Mouse (Mus musculus) kidney, adult 18-20 months (tissue): ENCODE results near the gene Sco1.

Experiments
- DNase-seq: peaks from one replicate; pipeline ENCODE4 v3.0.0; 2021

Gene Sco1

DNA sequence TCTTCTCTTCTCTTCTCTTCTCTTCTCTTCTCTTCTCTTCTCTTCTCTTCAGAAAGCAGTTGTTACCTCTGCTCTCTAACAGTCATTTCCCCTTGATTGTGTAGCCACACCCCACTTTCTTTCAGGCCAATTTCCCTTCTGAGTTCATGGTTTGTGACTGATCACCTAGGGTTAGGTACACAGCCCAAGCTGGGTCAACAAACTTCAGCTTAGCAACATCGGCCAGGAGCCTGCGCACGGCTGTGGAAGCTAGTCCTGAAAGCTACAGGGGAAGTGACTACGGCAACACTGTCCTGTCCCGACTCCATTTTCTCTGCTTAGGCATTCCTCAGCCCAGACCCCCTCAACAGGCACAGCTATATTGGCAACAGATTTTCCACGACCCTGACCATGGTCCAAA, 7.5 kb upstream of the Sco1 start:
- no peak for DNase-seq

DNA sequence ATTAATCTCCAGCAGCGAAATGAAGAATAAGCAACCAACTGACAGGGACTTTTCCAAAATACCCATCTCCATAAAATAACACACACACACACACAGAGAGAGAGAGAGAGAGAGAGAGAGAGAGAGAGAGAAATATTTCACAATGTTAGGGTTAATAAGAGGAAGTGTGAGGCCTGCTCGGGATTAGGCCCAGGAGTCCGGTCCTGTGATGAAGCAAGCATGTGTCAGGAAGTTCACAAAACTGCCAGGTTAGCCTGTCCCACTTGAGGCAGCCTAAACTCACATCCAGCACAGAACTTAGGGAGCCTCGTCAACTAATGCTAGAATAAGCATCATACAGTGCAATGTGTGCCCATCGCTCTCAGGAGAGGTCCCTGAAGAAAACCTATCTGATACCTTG, 5.3 kb upstream of the Sco1 start:
- no peak for DNase-seq

- DNase-seq, result no peak
Observed at GRCm38 (mm10) chr11:67048496-67048895, 4.0 kb upstream of the Sco1 start.

GRCm38 (mm10) chr11:67049256-67049655, 3.2 kb upstream of the Sco1 start:
- no peak for DNase-seq

DNA sequence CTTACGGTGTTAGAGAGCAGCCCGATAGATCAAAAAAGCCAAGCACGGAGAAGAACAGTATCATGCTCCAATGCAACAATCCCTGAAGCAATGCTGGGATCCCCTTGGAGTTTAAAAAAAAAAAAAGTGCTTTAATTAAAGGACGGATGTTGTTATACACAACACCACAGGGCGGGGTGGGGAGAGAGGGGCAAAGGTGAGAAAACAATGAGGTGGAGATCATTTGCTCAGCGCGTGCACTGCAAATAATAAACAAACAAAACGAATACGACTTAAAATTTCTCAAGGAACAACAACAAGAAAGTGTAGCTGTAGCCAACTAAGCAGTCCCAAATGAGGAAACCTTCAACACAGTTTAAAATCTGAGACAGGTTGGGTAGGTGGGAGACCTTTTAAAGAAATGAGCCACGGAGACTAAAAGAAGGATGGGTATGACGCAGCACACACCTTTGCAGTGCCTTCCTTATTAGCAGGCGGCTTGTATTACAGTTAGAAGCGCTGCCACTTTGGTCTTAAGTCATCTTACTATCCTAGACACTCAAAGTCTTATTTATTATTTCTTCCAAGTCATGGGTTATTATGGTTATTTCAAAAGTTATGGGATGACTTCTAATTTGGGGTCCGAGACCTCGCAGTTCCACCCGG, 672 bp upstream of the Sco1 start:
- DNase-seq, result peak; percentile 12

DNA sequence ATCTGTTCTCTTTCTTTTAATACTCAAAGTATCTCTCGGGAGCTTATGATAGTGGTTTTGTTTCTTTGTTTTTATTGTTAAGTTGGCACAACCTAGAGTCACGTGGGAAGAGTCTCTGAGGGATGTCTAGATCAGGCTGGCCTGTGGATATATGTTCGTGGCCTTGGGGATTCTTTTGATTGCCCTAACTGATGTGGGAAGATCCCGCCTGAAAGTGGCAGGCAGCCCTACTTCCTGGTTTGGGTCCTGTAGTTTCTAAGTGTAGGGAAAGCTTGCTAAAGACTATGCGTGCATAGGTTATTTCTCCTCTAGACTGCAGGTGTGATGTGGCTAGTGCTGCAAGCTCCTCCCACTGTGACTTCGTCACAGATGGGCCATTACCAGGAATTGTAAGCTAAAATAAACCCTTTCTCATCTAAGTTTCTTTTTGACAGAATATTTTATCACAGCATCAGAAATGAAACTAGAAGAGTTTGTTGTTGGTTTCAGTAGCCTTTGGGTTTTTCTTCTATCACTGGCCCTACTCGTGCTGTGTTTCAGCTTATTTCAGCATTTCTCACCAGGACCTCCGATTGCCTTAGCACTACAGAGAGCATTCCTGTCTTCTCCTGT, 2.4 kb downstream of the Sco1 start:
- DNase-seq, result no peak

DNA sequence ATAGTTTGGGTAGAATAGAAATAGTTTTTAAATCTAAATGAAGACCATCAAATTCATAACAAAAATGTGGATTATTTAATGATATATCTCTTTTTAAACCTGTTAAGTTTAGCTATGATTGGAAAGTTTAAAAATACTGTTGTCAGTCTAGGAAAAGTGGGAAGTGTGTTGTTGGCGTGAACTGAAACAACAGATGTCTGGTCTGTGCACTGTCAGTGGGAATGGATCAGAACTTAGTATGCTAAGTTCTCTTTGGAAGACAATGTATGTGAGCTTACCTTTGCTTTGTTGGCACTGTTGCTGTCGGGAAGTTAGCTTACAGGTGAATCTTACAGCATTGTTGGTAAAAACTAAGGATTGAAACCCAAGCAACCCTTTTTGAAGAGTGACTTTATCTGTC, 8.8 kb downstream of the Sco1 start:
- DNase-seq, result no peak

- DNase-seq, result no peak
Observed at GRCm38 (mm10) chr11:67062726-67063125, 10.3 kb downstream of the Sco1 start.

GRCm38 (mm10) chr11:67067741-67068140, 15.3 kb downstream of the Sco1 start:
- DNase-seq, result no peak

DNA sequence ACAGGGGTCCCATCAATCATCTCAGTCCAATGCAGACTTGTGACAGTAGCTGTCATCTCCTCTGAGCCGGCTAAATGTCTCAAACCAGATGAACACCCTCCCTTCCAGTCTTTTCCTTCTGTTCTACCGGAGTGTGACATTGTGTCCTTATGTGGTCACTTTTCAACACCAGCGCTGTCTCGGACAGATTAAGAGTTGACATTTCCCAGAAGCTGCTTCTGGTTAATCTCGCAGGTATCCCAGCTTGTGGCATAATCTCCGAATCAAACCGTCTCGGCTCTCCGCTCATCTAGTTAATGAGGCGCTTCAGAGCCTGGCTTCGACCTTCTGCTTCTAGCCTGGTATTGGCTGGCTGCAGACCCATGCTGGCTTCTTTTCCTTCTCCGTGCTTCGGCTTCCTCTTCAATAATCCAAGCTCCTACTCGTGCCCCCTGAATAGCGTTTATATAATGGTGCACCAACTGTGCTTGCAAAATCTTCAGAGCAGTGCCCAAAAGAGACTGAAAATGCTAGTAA, 20.2 kb downstream of the Sco1 start:
- DNase-seq, result no peak

GRCm38 (mm10) chr11:67075036-67075435, 22.6 kb downstream of the Sco1 start:
- no peak for DNase-seq

DNA sequence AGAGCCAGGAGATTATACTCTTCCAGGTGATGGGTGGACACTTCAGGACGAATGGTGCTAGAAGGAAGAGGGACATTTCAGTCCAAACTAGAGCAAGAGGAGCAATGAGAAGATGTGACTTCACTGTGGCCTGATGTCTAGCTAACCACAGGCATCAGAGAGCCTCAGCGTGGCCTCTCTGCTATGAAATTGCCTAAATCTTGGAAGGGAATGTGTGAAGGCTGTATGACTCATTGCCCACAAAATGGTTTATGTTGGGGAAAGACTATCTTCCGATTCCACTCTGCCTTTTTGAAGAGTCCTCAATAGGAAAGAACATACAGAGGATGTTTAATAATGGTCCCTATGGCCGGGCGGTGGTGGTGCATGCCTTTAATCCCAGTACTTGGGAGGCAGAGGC, 24.3 kb downstream of the Sco1 start:
- no peak for DNase-seq

DNA sequence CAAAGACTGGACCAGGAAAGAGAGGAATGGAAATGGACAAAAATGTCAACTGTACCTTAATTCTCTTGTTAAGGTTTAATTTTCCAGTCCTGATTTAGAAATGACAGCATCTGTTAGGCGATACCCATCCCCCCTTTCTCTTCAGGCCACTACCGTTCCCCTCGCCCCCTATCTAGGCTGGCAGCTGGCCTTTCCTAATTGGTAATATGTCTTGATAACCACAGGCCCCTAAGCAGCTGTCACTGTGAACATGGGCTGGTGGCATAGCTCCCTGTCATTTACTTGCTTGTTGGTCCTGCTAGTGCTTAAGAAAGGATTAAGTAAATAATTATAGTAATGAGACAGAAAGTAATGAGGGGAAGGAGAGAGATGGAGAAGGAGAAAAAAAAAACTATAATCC, 25.0 kb downstream of the Sco1 start:
- no peak for DNase-seq

- DNase-seq, result no peak
Observed at GRCm38 (mm10) chr11:67078000-67078399, 25.5 kb downstream of the Sco1 start, which contains the start of gene Myh3. Gene Myh3 (plus strand): TSS chr11:67078300.

- no peak for DNase-seq
Observed at GRCm38 (mm10) chr11:67078888-67079287, 26.4 kb downstream of the Sco1 start.

GRCm38 (mm10) chr11:67079740-67080139, 27.3 kb downstream of the Sco1 start:
- DNase-seq, result no peak

DNA sequence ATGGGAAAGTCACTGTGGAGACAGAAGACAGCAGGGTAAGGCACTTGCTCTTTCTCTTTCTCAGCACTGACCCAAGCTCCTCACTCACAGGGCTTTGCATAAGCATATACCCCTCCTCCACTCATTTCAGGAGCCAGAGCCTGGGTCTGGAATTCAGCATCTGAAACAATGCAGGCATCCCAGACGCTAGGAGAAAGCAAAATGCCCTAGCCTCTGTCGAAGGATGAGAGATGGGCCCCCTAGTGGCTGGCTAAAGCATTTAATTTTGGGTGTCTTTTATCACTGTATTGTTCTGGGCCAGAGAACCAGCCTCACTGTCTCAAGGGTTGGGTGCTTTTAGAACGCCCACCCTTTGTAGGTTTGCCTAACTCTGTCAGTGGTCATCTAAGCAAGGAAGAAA, 27.7 kb downstream of the Sco1 start:
- peak; percentile 31 for DNase-seq

- DNase-seq, result peak; percentile 38
Observed at GRCm38 (mm10) chr11:67081125-67081649, 28.7 kb downstream of the Sco1 start.

GRCm38 (mm10) chr11:67082188-67082587, 29.7 kb downstream of the Sco1 start:
- DNase-seq, result no peak

- DNase-seq, result no peak
Observed at GRCm38 (mm10) chr11:67082793-67083192, 30.3 kb downstream of the Sco1 start.

DNA sequence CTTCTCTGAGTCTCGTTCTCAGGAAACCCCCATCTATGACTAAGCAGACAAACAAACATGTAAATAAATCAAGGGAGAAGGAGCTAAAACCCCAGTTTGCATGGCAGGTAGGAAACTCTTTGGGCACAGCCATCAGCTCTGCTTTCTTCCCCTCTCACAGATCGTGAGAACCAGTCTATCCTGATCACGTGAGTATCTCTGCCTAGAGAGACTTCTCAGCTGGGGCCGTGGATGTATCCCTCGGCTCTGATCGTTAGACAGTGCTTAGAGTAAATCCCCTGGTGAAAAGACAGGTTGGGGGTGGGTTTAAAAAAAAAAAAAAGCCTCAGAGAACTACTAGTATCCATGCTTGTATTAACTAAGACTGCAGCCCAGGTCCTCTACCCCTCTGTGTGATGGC, 30.8 kb downstream of the Sco1 start:
- no peak for DNase-seq

DNA sequence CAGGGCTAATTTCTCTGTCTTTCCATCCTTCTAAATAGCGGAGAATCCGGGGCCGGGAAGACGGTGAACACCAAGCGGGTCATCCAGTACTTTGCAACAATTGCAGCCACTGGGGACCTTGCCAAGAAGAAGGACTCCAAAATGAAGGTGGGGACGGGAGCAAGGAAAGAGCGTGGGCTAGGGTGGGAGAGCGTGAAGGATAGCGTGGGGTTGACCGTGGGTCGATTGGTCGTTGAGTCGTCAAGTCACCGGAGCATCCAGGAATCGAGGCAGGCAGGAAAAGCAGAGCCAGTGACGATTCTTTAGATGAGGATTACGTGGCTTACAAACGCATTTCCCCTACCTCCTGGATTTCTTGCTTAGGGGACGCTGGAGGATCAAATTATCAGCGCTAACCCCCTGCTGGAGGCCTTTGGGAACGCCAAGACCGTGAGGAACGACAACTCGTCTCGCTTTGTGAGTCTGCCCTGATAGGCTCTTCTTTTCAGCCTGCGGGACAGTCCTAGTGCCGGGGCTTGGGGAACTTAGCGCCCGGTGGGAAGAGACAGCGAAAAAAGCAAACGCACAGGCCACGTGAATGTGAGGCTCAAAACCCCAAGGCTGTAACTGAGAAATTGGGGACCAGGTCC, 31.4 kb downstream of the Sco1 start:
- DNase-seq, result no peak

GRCm38 (mm10) chr11:67085489-67085888, 33.0 kb downstream of the Sco1 start:
- DNase-seq, result peak; percentile 62
